Mouse (Mus musculus): Measurements from ENCODE around the gene Mrrf. TPM values are rescaled to one million over a fixed set of nuclear protein-coding genes. Genes with fewer than 3 reads are reported as not detected.

Gene Mrrf
- total RNA-seq, 1 experiment from 2014 or later: 52.2 TPM

DNA sequence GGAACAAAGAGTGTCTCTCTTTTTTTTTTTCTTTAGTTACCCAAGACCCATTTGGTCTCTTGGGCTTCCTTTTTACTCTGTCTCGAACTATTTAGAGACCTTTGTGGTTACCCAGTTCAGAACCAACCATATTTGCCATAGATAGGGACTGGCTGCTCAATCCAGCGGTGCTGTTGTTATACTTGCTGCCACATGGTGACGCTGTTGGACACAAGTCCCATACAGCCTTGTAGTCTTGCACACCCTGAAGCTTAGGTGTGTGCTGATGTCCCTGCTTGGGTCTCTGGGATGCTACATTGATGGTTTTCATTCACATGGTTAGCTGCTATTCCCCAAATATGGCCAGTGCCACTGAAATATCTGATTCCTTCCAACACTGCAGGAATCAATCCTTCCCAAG is 102.3 kb downstream of the Mrrf start:
- ATAC-seq (replicated peaks in 1 of 2; ENCODE audit: insufficient read depth in 1 of 2, low FRiP score in 2 of 2, low TSS enrichment in 1 of 2, low read depth in 1 of 2, poor library complexity in 2 of 2, severe bottlenecking in 2 of 2): no peak

DNA sequence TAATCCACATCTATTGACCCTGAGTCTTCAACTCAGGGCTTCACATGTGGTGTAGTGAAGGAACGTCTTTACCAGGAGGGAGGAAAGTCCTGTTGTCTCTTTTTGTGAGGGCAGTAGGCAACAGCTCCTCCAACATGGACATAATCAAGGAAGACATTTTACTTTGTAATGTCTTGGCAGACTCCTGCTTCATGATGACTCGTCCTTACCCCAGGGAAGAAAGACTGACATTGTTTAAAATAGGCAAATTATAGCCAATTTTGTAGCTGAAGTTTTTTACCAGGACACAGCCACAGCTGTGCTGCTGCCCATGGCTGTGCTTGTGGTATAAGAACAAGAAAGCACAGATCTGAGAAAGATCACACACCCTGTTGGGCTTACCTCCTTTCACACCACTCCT is 102.8 kb downstream of the Mrrf start:
- ATAC-seq (replicated peaks in 1 of 2; ENCODE audit: insufficient read depth in 1 of 2, low FRiP score in 2 of 2, low TSS enrichment in 1 of 2, low read depth in 1 of 2, poor library complexity in 2 of 2, severe bottlenecking in 2 of 2): no peak

Other genes with a start within 250 kb of the Mrrf start
- gene Ttll11, start 156.5 kb upstream of the Mrrf start, total RNA-seq (2017): not detected in 2 replicates
- 43.2 and 54.3 TPM in 2 replicates for gene Ndufa8, start 87.0 kb upstream of the Mrrf start, total RNA-seq (2017)
- not detected in 2 replicates for gene Morn5, start 86.9 kb upstream of the Mrrf start, total RNA-seq (2017)
- not detected in 2 replicates for gene Lhx6, start 31.0 kb upstream of the Mrrf start, total RNA-seq (2017)
- 34.5 and 38.0 TPM in 2 replicates for gene Rbm18, start 384 bp downstream of the Mrrf start, total RNA-seq (2017)
- gene Ptgs1, start 94.0 kb downstream of the Mrrf start, total RNA-seq (2017): 28.5 and 46.1 TPM in 2 replicates
- gene Olfr338, start 237.1 kb downstream of the Mrrf start, total RNA-seq (2017): not detected in 2 replicates

All from hematopoietic stem cell, adult 5-6 weeks (primary cell).